Mouse (Mus musculus) hindbrain, postnatal 0 days (tissue): ENCODE measurements at regions not wholly inside any gene's neighbourhood (a gene's known extent, or its start where the extent isn't known, plus 50 kb on each side); places are given as distances from the start of the nearest gene placed in this dataset.
"Not testable (repeated sequence)": the region's sequence is repeated elsewhere in the genome, so short reads cannot be mapped to it uniquely, and the experiment has no call there.

ENCODE experiments used
- ATAC-seq: fragments of 200-750 bp; cut with Nextera tagmentation; 2 replicates; pipeline ENCODE4 v1.8.0; 2017; ENCODE audit warnings: mild to moderate bottlenecking, moderate TSS enrichment, moderate library complexity
- DNase-seq: peaks from one replicate; pipeline ENCODE4 v3.0.0-alpha.2; 2015; ENCODE audit warnings: low spot score
- H3K27ac ChIP-seq: fragments of 300-500 bp; sonication (generic); 2 replicates; pipeline ENCODE4 v1.5.1; 2014; ENCODE audit warnings: mild to moderate bottlenecking
- H3K27me3 ChIP-seq: fragments of 300-500 bp; sonication (generic); 2 replicates; pipeline ENCODE4 v1.6.1; 2014; ENCODE audit warnings: low read length, mixed read lengths; ENCODE audit not compliant: insufficient read depth
- H3K36me3 ChIP-seq: fragments of 300-500 bp; sonication (generic); 2 replicates; pipeline ENCODE4 v1.6.1; 2014; ENCODE audit warnings: low read length, mixed read lengths; ENCODE audit not compliant: insufficient read depth
- H3K4me1 ChIP-seq: fragments of 300-500 bp; sonication (generic); 2 replicates; pipeline ENCODE4 v1.6.1; 2014; ENCODE audit warnings: antibody characterized with exemption, low read length, mixed read lengths; ENCODE audit not compliant: insufficient read depth
- H3K4me2 ChIP-seq: fragments of 300-500 bp; sonication (generic); 2 replicates; pipeline ENCODE4 v1.6.1; 2014; ENCODE audit warnings: low read depth, mild to moderate bottlenecking, low read length, moderate library complexity, mixed read lengths
- H3K4me3 ChIP-seq: fragments of 300-500 bp; sonication (generic); 2 replicates; pipeline ENCODE4 v1.5.1; 2014; ENCODE audit warnings: low read length
- H3K9ac ChIP-seq: fragments of 300-500 bp; sonication (generic); replicated peaks from 2 replicates; pipeline ENCODE4 v1.6.1; 2014; ENCODE audit warnings: mild to moderate bottlenecking, low read length, moderate library complexity, mixed read lengths
- H3K9me3 ChIP-seq: fragments of 300-500 bp; sonication (generic); 2 replicates; pipeline ENCODE4 v1.6.1; 2016; ENCODE audit warnings: low read length, mixed read lengths
- CTCF ChIP-seq: IDR thresholded peaks from 2 replicates; pipeline ENCODE4 v1.5.1; 2016; ENCODE audit warnings: antibody characterized with exemption, control low read depth, low read depth
- WGBS: fragments of 180-500 bp; shearing (Covaris S2); extraction: QIAGEN DNeasy Blood & Tissue Kit; methylation state at CpG from one replicate; pipeline ENCODE4 v1.1.7; 2014; 5-methylcytosine and 5-hydroxymethylcytosine counted together

DNA sequence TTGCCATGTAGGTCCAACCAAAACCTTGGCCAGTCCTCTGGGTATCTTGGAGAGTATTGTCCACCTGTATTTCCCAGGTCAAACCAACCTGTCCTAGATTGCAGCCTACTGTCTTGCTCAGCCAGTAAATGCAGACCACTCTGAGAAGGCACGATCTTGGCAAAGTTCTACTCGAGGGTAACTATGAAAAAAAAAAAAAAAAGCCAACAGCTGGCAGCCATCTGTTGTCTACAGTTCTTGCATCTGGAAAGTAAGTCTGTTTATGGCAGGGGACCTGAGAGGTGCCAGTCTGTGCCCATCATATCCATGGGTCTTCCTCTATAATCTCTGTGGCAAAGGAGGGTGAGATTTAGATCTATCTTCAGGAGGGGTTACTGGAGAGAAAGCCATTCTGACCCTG, 78.2 kb downstream of the Cxcr4 start:
- no peak for TF ChIP-seq CTCF
- H3K4me2 ChIP-seq = no peak overlapping the region
- no peak overlapping the region for H3K4me3 ChIP-seq
- no peaks in the 10 kb centered on the region for H3K27me3 ChIP-seq
- no peak overlapping the region for H3K27ac ChIP-seq
- no peaks in the 10 kb centered on the region for H3K36me3 ChIP-seq
- no peak overlapping the region for H3K9ac ChIP-seq
- no peak for DNase-seq
- ATAC-seq = no peak
- H3K9me3 ChIP-seq = no peaks in the 10 kb centered on the region
- H3K4me1 ChIP-seq = no peaks in the 10 kb centered on the region; the same call in 1 of the 2 replicates
- 81% methylated on average over 2 of the region's 2 CpGs for WGBS

DNA sequence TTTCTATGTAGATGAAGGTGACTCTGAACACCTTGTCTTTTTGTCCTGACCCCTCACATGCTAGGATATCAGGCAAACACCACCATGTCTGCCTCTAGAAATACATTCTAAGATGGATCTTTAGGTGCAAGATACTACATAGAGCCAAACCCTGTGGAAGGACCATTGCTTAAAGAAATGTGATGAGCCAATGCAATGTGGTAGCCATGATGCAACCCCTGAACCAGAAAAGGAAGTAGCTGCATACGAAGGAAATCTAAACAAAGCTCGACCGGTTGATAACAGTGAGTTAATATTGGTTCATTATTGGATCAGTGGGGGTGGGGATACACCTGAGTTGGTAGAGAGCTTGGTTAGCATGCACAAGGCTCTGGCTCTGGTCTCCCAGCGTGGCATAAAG, 78.9 kb downstream of the Cxcr4 start:
- Histone ChIP-seq H3K4me1 (no peaks in the 10 kb centered on the region; the same call in 1 of the 2 replicates), H3K36me3 (no peaks in the 10 kb centered on the region), H3K9me3 (no peaks in the 10 kb centered on the region), H3K27ac (no peak overlapping the region), H3K27me3 (no peaks in the 10 kb centered on the region), H3K9ac (no peak overlapping the region), H3K4me3 (no peak overlapping the region), H3K4me2 (no peak overlapping the region)
- WGBS = 89% methylated on average over 4 of the region's 4 CpGs
- DNase-seq (no peak), ATAC-seq (no peak)
- no peak for TF ChIP-seq CTCF

DNA sequence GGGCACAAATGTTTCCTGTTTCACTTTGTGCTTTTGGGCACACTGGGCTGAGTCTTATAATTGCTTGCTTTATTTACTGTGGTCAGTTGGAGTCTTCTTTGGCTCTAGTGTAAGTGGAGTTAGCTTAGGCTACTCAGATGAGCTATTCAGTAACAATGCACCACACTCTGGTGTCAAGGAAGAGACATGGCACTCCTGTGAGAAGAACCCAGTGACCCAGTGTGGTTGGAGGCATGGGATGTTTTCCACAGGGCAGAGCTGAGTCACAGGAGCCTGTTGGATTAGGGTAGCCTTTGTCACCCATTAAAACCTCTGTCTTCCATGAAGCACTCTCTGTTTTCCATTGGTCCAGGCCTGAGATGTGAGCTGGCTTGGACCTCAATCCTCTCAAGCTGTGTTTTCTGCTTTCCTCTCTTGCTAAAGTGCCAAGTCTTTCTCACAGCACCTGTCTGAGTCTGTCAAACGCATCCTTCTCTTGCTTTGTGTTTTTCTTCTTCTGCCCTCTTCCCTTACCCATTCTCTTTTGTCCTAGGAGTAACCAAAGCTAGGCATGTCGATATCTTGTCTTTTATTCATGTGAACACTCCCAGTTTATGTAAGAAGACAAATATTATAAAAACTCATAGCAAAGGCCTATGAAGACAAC, 83.2 kb downstream of the Cxcr4 start:
- ATAC-seq (no peak), DNase-seq (no peak)
- Histone ChIP-seq H3K27me3 (no peaks in the 10 kb centered on the region), H3K27ac (no peak overlapping the region), H3K4me3 (no peak overlapping the region), H3K9ac (no peak overlapping the region), H3K9me3 (no peaks in the 10 kb centered on the region), H3K4me2 (no peak overlapping the region), H3K4me1 (no peaks in the 10 kb centered on the region; the same call in 1 of the 2 replicates), H3K36me3 (no peaks in the 10 kb centered on the region)
- 67% methylated on average over 2 of the region's 2 CpGs for WGBS
- no peak for TF ChIP-seq CTCF

DNA sequence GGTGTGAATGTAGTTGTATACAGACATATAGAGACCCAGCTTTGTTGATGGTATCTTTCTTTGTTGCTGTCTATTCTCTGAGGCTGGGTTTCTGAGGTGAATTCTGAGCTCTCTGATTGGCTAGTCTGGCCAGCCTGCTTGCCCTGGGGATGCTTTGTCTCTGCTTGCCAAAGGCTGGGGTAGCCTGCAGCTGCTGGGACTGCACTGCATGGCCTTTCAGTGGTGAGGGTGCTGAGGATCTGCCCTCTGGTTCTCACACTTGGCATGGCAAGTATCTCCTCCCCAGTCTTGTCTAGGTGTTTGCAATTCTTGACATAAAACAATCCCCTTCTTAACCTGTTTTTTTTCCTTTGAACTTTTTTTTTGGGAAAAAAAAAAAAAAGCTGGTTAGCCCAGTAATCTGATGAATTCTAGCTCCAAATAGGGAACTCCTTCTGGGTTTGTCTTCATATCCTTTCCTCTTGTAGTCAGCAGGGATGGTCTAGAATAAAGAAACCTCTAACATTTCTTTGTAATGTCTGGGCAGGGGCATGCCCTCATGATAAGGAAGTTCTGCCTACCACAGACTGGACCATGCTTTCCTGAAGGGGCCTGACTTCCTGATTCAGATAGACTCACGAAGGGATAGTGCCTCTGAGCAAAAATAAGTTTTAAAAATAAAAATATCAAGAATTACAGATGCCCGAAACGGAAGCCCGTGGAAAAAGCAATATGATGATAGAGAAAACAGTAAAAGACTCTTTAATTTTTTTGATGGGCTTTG, 85.4 kb downstream of the Cxcr4 start:
- TF ChIP-seq CTCF = no peak
- no peak for DNase-seq
- Histone ChIP-seq H3K9me3 (no peaks in the 10 kb centered on the region), H3K27me3 (no peaks in the 10 kb centered on the region), H3K27ac (no peak overlapping the region), H3K9ac (no peak overlapping the region), H3K4me1 (no peaks in the 10 kb centered on the region; the same call in 1 of the 2 replicates), H3K36me3 (no peaks in the 10 kb centered on the region), H3K4me3 (no peak overlapping the region), H3K4me2 (no peak overlapping the region)
- ATAC-seq = no peak
- WGBS = 82% methylated on average over 4 of the region's 4 CpGs

DNA sequence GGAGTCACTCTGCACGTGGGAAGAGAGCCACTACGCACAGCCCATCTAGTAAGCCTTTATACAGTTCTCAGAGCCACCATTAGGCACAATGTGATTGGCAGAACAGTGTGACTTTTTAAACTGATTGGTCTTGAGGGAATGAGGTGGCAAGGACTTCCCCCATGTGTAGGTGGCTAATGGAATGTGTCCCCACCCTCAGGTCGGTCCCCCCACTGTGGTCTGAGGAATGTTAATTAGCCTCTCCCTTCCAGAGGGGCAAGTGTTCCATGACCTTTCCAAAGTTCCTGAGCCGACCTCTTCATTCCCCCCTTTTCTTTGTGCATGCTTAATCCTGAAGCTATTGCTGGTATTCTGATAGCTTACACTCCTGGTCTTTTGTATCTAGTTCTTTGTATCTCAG, 87.2 kb upstream of the Dars start:
- H3K27me3 ChIP-seq = no peaks in the 10 kb centered on the region
- no peak overlapping the region for H3K4me2 ChIP-seq
- H3K4me3 ChIP-seq = no peak overlapping the region
- ATAC-seq (no peak), DNase-seq (no peak)
- TF ChIP-seq CTCF = no peak
- no peak overlapping the region for H3K27ac ChIP-seq
- no peaks in the 10 kb centered on the region for H3K36me3 ChIP-seq
- 61% methylated on average over 4 of the region's 4 CpGs for WGBS
- H3K9me3 ChIP-seq = no peaks in the 10 kb centered on the region
- H3K9ac ChIP-seq = no peak overlapping the region
- no peaks in the 10 kb centered on the region; the same call in 1 of the 2 replicates for H3K4me1 ChIP-seq

GRCm38 (mm10) chr1:128498042-128498772, 81.0 kb upstream of the Dars start:
- Histone ChIP-seq H3K4me1 (no peaks in the 10 kb centered on the region), H3K27me3 (no peaks in the 10 kb centered on the region), H3K9me3 (no peaks in the 10 kb centered on the region), H3K27ac (no peak overlapping the region), H3K36me3 (no peaks in the 10 kb centered on the region), H3K9ac (no peak overlapping the region), H3K4me2 (no peak overlapping the region), H3K4me3 (no peak overlapping the region)
- DNase-seq (no peak), ATAC-seq (no peak)
- WGBS = 51% methylated on average over 9 of the region's 9 CpGs
- no peak for TF ChIP-seq CTCF

DNA sequence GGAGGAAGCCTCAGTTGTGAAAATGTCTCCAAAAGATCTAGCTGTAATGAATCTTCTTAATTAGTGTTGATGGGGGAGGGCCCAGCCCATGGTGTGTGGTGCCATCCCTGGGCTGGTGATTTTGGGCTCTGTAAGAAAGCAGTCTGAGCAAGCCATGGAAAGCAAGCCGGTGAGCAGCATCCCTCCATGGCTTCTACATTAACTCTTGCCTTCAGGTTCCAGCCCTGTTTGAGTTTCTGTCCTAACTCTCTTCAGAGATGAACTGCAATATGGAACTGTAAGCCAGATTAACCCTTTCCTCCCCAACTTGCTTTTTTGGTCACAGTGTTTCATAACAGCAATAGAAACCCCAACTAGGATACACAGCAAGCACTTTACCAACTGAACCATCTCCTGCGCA, 75.1 kb upstream of the Dars start:
- no peak for ATAC-seq
- Histone ChIP-seq H3K9ac (no peak overlapping the region), H3K4me3 (no peak overlapping the region), H3K9me3 (no peaks in the 10 kb centered on the region), H3K4me1 (no peaks in the 10 kb centered on the region), H3K27ac (no peak overlapping the region), H3K27me3 (no peaks in the 10 kb centered on the region), H3K4me2 (no peak overlapping the region), H3K36me3 (no peaks in the 10 kb centered on the region)
- no peak for TF ChIP-seq CTCF
- 96% methylated on average over 2 of the region's 2 CpGs for WGBS
- DNase-seq = no peak

- WGBS = 76% methylated on average over 2 of the region's 4 CpGs
- H3K27me3 ChIP-seq, H3K4me2 ChIP-seq, H3K9ac ChIP-seq, H3K9me3 ChIP-seq, H3K4me3 ChIP-seq, H3K27ac ChIP-seq, H3K36me3 ChIP-seq, ATAC-seq, DNase-seq, H3K4me1 ChIP-seq: not testable (repeated sequence)
Observed at GRCm38 (mm10) chr1:128487181-128487580, 70.0 kb upstream of the Dars start.
